Mouse (Mus musculus) embryo, embryonic 11.5 days (tissue): ENCODE results near the gene Thap11.
"Not testable (repeated sequence)": the region's sequence is repeated elsewhere in the genome, so short reads cannot be mapped to it uniquely, and the experiment has no call there.

Experiments used
- DNase-seq: peaks from one replicate; pipeline ENCODE4 v3.0.0-alpha.2; 2012; ENCODE audit warnings: low read depth, low spot score

Thap11 gene

GRCm38 (mm10) chr8:105854715-105855216, at the start of gene Thap11:
Gene Thap11 (plus strand): TSS chr8:105855132.
- peak; percentile 89 for DNase-seq

GRCm38 (mm10) chr8:105805346-105805745, 49.6 kb upstream of the Thap11 start:
- no peak for DNase-seq

- no peak for DNase-seq
Measured at GRCm38 (mm10) chr8:105805964-105806363, 49.0 kb upstream of the Thap11 start.

GRCm38 (mm10) chr8:105807766-105808165, 47.2 kb upstream of the Thap11 start:
- DNase-seq = no peak

- DNase-seq = no peak
Measured at GRCm38 (mm10) chr8:105808480-105808879, 46.5 kb upstream of the Thap11 start.

GRCm38 (mm10) chr8:105810245-105810786, 44.6 kb upstream of the Thap11 start:
- no peak for DNase-seq

GRCm38 (mm10) chr8:105811061-105811460, 43.9 kb upstream of the Thap11 start:
- no peak for DNase-seq

GRCm38 (mm10) chr8:105811543-105811942, 43.4 kb upstream of the Thap11 start:
- no peak for DNase-seq

GRCm38 (mm10) chr8:105812511-105812910, 42.4 kb upstream of the Thap11 start:
- DNase-seq = no peak

- DNase-seq = no peak
Measured at GRCm38 (mm10) chr8:105813241-105813640, 41.7 kb upstream of the Thap11 start.

GRCm38 (mm10) chr8:105819659-105820058, 35.3 kb upstream of the Thap11 start:
- no peak for DNase-seq

GRCm38 (mm10) chr8:105820925-105821324, 34.0 kb upstream of the Thap11 start:
- no peak for DNase-seq

- DNase-seq = no peak
Measured at GRCm38 (mm10) chr8:105825506-105825905, 29.4 kb upstream of the Thap11 start.

- DNase-seq = no peak
Measured at GRCm38 (mm10) chr8:105826379-105826778, 28.6 kb upstream of the Thap11 start.

GRCm38 (mm10) chr8:105826861-105827848, 27.8 kb upstream of the Thap11 start, which contains the start of the genes Ranbp10 and Tsnaxip1:
Gene Ranbp10 (minus strand): TSS chr8:105827350.
Gene Tsnaxip1 (plus strand): TSS chr8:105827731.
- peak; percentile 98 for DNase-seq

- DNase-seq = not testable (repeated sequence)
Measured at GRCm38 (mm10) chr8:105833740-105834139, 21.2 kb upstream of the Thap11 start.

GRCm38 (mm10) chr8:105835318-105835717, 19.6 kb upstream of the Thap11 start:
- peak; percentile 26 for DNase-seq

- no peak for DNase-seq
Measured at GRCm38 (mm10) chr8:105836991-105837390, 17.9 kb upstream of the Thap11 start.

GRCm38 (mm10) chr8:105839209-105839608, 15.7 kb upstream of the Thap11 start:
- no peak for DNase-seq

- DNase-seq = no peak
Measured at GRCm38 (mm10) chr8:105846678-105847077, 8.3 kb upstream of the Thap11 start.

- no peak for DNase-seq
Measured at GRCm38 (mm10) chr8:105850014-105850413, 4.9 kb upstream of the Thap11 start.

GRCm38 (mm10) chr8:105850611-105851010, 4.3 kb upstream of the Thap11 start:
- DNase-seq = no peak
